Mouse (Mus musculus): ENCODE measurements around the gene Bdkrb2.

DNA sequence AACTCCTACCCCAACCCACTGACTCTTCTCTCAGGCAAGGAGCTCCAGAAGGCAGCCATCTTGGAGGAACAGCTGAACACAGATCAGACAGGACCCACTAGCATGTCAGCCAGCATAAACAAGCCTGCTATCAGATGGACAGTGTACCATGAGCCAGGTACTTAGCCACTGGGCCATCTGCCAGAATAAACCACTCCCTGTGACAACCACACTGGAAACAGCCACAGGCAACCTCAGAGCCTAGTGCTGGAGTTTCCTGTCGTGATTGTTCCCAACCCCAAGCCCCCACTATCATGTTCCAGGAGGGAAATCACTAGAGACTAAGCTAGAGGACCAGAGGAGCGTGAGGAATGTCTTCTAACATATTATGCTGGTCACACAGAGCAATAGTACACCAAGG lies 39.3 kb upstream of the Bdkrb2 start:
- no peak for TF ChIP-seq POLR2A (IDR thresholded peaks at IDR 0.05; ENCODE audit: insufficient read depth, low read depth, low read length)
- TF ChIP-seq CTCF (IDR thresholded peaks at IDR 0.05), result no peak
- no peak for TF ChIP-seq EP300 (IDR thresholded peaks at IDR 0.05; ENCODE audit: insufficient read depth, low read depth, low read length)

All from heart, adult 2 months (tissue).